Mouse (Mus musculus): ENCODE results near the gene Luc7l2.

DNA sequence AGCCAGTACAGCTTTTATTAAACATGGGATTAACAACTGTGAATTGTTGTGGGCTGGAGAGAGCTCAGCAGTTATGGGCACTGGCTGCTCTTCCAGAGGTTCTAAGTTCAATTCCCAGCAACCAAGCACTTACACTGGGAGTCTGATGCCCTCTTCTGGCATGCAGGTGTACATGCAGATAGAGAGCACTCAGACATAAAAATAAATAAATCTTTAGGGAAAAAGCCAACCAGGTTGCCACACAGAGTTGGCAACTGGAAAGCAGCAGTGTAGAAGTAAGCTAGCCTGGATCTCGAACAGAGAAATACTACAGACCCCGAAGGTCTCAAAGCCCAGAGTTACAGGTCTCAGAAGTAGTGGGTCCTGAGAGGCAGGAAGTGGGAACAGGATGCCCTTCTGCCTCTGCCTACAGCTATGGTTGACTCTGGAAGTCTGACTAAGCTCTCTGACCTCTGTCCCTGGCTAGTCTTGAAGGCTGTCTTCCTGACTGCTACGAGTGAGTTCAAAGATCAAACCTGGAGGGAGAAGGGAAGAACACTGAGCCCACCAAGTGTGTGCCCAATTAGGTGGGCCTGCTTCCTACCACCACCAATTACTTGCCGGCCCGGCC, 19.8 kb upstream of the Luc7l2 start:
- peak; percentile 80 for TF ChIP-seq CTCF (IDR thresholded peaks at IDR 0.05; ENCODE audit: low read depth)
- TF ChIP-seq EP300 (IDR thresholded peaks at IDR 0.05; ENCODE audit: low read depth), result no peak

Data from liver, embryonic 14.5 days (tissue).